Mouse (Mus musculus) cerebellum, adult 18-20 months (tissue): ENCODE measurements around the gene Rnaseh2c.

Experiments
- DNase-seq, 2 experiments: peaks; one replicate each; pipeline ENCODE4 v3.0.0; 2021

Rnaseh2c gene

GRCm38 (mm10) chr19:5601752-5602541 lies at the start of gene Rnaseh2c:
Rnaseh2c (plus strand) TSS chr19:5601873.
- peak; percentile 81 to 87 for DNase-seq

- no peak for DNase-seq
Measured at GRCm38 (mm10) chr19:5553802-5554201, 47.9 kb upstream of the Rnaseh2c start.

- DNase-seq: no peak
Measured at GRCm38 (mm10) chr19:5554212-5554611, 47.5 kb upstream of the Rnaseh2c start.

- DNase-seq: no peak
Measured at GRCm38 (mm10) chr19:5558169-5558568, 43.5 kb upstream of the Rnaseh2c start.

- DNase-seq: no peak
Measured at GRCm38 (mm10) chr19:5558770-5559169, 42.9 kb upstream of the Rnaseh2c start.

GRCm38 (mm10) chr19:5559229-5559628 lies 42.4 kb upstream of the Rnaseh2c start:
- no peak for DNase-seq

- DNase-seq: peak in 1 of 2 experiments; percentile 17
Measured at GRCm38 (mm10) chr19:5559631-5560456, 41.8 kb upstream of the Rnaseh2c start.

GRCm38 (mm10) chr19:5560457-5561041 lies 41.1 kb upstream of the Rnaseh2c start, which contains the start of gene Ovol1:
Ovol1 (minus strand) TSS chr19:5560646.
- DNase-seq: peak in 1 of 2 experiments; percentile 3

GRCm38 (mm10) chr19:5561252-5561790 lies 40.4 kb upstream of the Rnaseh2c start:
- DNase-seq: no peak

- DNase-seq: no peak
Measured at GRCm38 (mm10) chr19:5561886-5562285, 39.8 kb upstream of the Rnaseh2c start.

- no peak for DNase-seq
Measured at GRCm38 (mm10) chr19:5562776-5563175, 38.9 kb upstream of the Rnaseh2c start.

GRCm38 (mm10) chr19:5566316-5566715 lies 35.4 kb upstream of the Rnaseh2c start:
- DNase-seq: peak; percentile 6 to 8

GRCm38 (mm10) chr19:5567180-5567533 lies 34.5 kb upstream of the Rnaseh2c start:
- no peak for DNase-seq

- peak; percentile 90 to 96 for DNase-seq
Measured at GRCm38 (mm10) chr19:5567534-5568469, 33.9 kb upstream of the Rnaseh2c start, which contains the start of gene Ap5b1. Ap5b1 (plus strand) TSS chr19:5568025.

- peak; percentile 86 to 90 for DNase-seq
Measured at GRCm38 (mm10) chr19:5568470-5569140, 33.1 kb upstream of the Rnaseh2c start.

GRCm38 (mm10) chr19:5569521-5569920 lies 32.2 kb upstream of the Rnaseh2c start:
- peak in 1 of 2 experiments; percentile 6 for DNase-seq

- peak in 1 of 2 experiments; percentile 10 for DNase-seq
Measured at GRCm38 (mm10) chr19:5570353-5571246, 31.1 kb upstream of the Rnaseh2c start.

- DNase-seq: no peak
Measured at GRCm38 (mm10) chr19:5571831-5572230, 29.8 kb upstream of the Rnaseh2c start.

GRCm38 (mm10) chr19:5572331-5573125 lies 29.1 kb upstream of the Rnaseh2c start:
- DNase-seq: no peak
